Mouse (Mus musculus) cerebellum, adult 2 months (tissue): ENCODE measurements around the gene Slc7a5.

Experiments used
- CTCF ChIP-seq: fragments of 200-500 bp; IDR thresholded peaks from 2 replicates; pipeline ENCODE4 v1.5.1; 2011; ENCODE audit warnings: low read depth, mild to moderate bottlenecking, control low read depth, low read length, moderate library complexity, borderline replicate concordance; ENCODE audit not compliant: insufficient read depth
- POLR2A ChIP-seq: fragments of 200-500 bp; IDR thresholded peaks from 2 replicates; pipeline ENCODE4 v1.6.1; 2011; ENCODE audit warnings: low read length, control low read depth, borderline replicate concordance; ENCODE audit not compliant: insufficient read depth

GRCm38 (mm10) chr8:121849303-121849702, 58.2 kb downstream of the Slc7a5 start:
- TF ChIP-seq POLR2A, result no peak
- no peak for TF ChIP-seq CTCF
